Mouse (Mus musculus): Measurements from ENCODE around the gene Nae1. TPM values are rescaled to one million over a fixed set of nuclear protein-coding genes. Genes with fewer than 3 reads are reported as not detected.
"Not testable (repeated sequence)": the region's sequence is repeated elsewhere in the genome, so short reads cannot be mapped to it uniquely, and the experiment has no call there.

The Nae1 gene
- polyA plus RNA-seq (2015; fragmentation: Nextera tagmentation; extraction: Ambion mirVana): 113 and 115 TPM in 2 replicates

- H3K9ac ChIP-seq: peak within 1 kb of the TSS; percentile 98
- peak within 1 kb of the TSS; percentile 89 for H3K4me3 ChIP-seq
- peak within 1 kb of the TSS; percentile 75 for H3K27ac ChIP-seq
- H3K27me3 ChIP-seq: peaks cover 10% of the 10 kb centered on the region
- H3K4me1 ChIP-seq: peaks cover 27% of the 10 kb centered on the region
- under 1% methylated on average over 66 of the region's 70 CpGs for WGBS
- H3K9me3 ChIP-seq (replicated peaks): no peaks in the 10 kb centered on the region
- peak within 1 kb of the TSS; percentile 74 for H3K4me2 ChIP-seq
- peaks cover 11% of the 10 kb centered on the region for H3K36me3 ChIP-seq (ENCODE audit: poor library complexity, severe bottlenecking)
- peak; percentile 97 for ATAC-seq
Observed at GRCm38 (mm10) chr8:104533971-104534778, at the start of gene Nae1, which contains the start of gene Car7. TSS of gene Nae1 (minus strand) at chr8:104534637. TSS of gene Car7 (plus strand) at chr8:104534689.

- not testable (repeated sequence) for H3K4me2 ChIP-seq; ATAC-seq; H3K27ac ChIP-seq; H3K4me1 ChIP-seq; H3K9ac ChIP-seq; H3K9me3 ChIP-seq (replicated peaks); H3K36me3 ChIP-seq (ENCODE audit: poor library complexity, severe bottlenecking); H3K4me3 ChIP-seq; H3K27me3 ChIP-seq
- 83% methylated on average over 17 of the region's 17 CpGs for whole genome bisulfite sequencing
Observed at GRCm38 (mm10) chr8:104577606-104578005, 43.2 kb upstream of the Nae1 start.

- Histone ChIP-seq H3K9me3 (replicated peaks) (no peaks in the 10 kb centered on the region), H3K36me3 (ENCODE audit: poor library complexity, severe bottlenecking) (no peaks in the 10 kb centered on the region), H3K4me3 (no peak overlapping the region), H3K4me2 (no peak overlapping the region), H3K9ac (no peak overlapping the region), H3K27ac (no peak overlapping the region), H3K27me3 (no peaks in the 10 kb centered on the region), H3K4me1 (no peaks in the 10 kb centered on the region)
- WGBS: 89% methylated on average over 3 of the region's 3 CpGs
- no peak for ATAC-seq
Observed at GRCm38 (mm10) chr8:104576820-104577219, 42.4 kb upstream of the Nae1 start.

GRCm38 (mm10) chr8:104570436-104571343 lies 36.3 kb upstream of the Nae1 start:
- Histone ChIP-seq H3K4me3 (peak overlapping the region; percentile 39), H3K36me3 (ENCODE audit: poor library complexity, severe bottlenecking) (no peaks in the 10 kb centered on the region), H3K4me1 (peaks cover 6% of the 10 kb centered on the region), H3K9ac (peak overlapping the region; percentile 59), H3K4me2 (peak overlapping the region; percentile 72), H3K27ac (no peak overlapping the region), H3K27me3 (0 out of 2 replicates have a peak, but pooled peaks cover under 1% of the 10 kb centered on the region), H3K9me3 (replicated peaks) (no peaks in the 10 kb centered on the region)
- 8% methylated on average over 26 of the region's 26 CpGs for WGBS
- peak; percentile 79 for ATAC-seq

- Histone ChIP-seq H3K36me3 (ENCODE audit: poor library complexity, severe bottlenecking) (no peaks in the 10 kb centered on the region), H3K4me3 (no peak overlapping the region), H3K9ac (no peak overlapping the region), H3K4me1 (peaks cover 6% of the 10 kb centered on the region), H3K27ac (no peak overlapping the region), H3K9me3 (replicated peaks) (no peaks in the 10 kb centered on the region), H3K4me2 (no peak overlapping the region), H3K27me3 (0 out of 2 replicates have a peak, but pooled peaks cover 2% of the 10 kb centered on the region)
- ATAC-seq: no peak
- 52% methylated on average over 1 of the region's 1 CpGs for WGBS
Observed at GRCm38 (mm10) chr8:104569559-104569958, 35.1 kb upstream of the Nae1 start.

- peak; percentile 61 for ATAC-seq
- H3K4me1 ChIP-seq: no peaks in the 10 kb centered on the region; the same call in 1 of the 2 replicates
- H3K9me3 ChIP-seq (replicated peaks): no peaks in the 10 kb centered on the region
- 95% methylated on average over 5 of the region's 5 CpGs for WGBS
- H3K4me3 ChIP-seq: no peak overlapping the region
- H3K36me3 ChIP-seq (ENCODE audit: poor library complexity, severe bottlenecking): no peaks in the 10 kb centered on the region
- no peak overlapping the region for H3K27ac ChIP-seq
- H3K4me2 ChIP-seq: no peak overlapping the region
- 0 out of 2 replicates have a peak, but pooled peaks cover 2% of the 10 kb centered on the region for H3K27me3 ChIP-seq
- H3K9ac ChIP-seq: no peak overlapping the region
Observed at GRCm38 (mm10) chr8:104565457-104565798, 31.0 kb upstream of the Nae1 start.

GRCm38 (mm10) chr8:104564633-104565456 lies 30.4 kb upstream of the Nae1 start:
- Histone ChIP-seq H3K4me1 (no peaks in the 10 kb centered on the region), H3K4me3 (no peak overlapping the region), H3K4me2 (no peak overlapping the region; the same call in 1 of the 2 replicates), H3K9ac (no peak overlapping the region), H3K27ac (no peak overlapping the region), H3K27me3 (0 out of 2 replicates have a peak, but pooled peaks cover 2% of the 10 kb centered on the region), H3K36me3 (ENCODE audit: poor library complexity, severe bottlenecking) (no peaks in the 10 kb centered on the region), H3K9me3 (replicated peaks) (no peaks in the 10 kb centered on the region)
- WGBS: 19% methylated on average over 22 of the region's 22 CpGs
- peak; percentile 93 for ATAC-seq

GRCm38 (mm10) chr8:104560731-104561130 lies 26.3 kb upstream of the Nae1 start:
- Histone ChIP-seq H3K36me3 (ENCODE audit: poor library complexity, severe bottlenecking) (no peaks in the 10 kb centered on the region), H3K27me3 (0 out of 2 replicates have a peak, but pooled peaks cover 2% of the 10 kb centered on the region), H3K9ac (no peak overlapping the region), H3K27ac (no peak overlapping the region), H3K4me2 (no peak overlapping the region), H3K9me3 (replicated peaks) (no peaks in the 10 kb centered on the region), H3K4me3 (no peak overlapping the region), H3K4me1 (no peaks in the 10 kb centered on the region)
- no peak for ATAC-seq

GRCm38 (mm10) chr8:104557226-104557625 lies 22.8 kb upstream of the Nae1 start:
- Histone ChIP-seq H3K9me3 (replicated peaks) (no peaks in the 10 kb centered on the region), H3K4me3 (no peak overlapping the region), H3K4me1 (no peaks in the 10 kb centered on the region), H3K36me3 (ENCODE audit: poor library complexity, severe bottlenecking) (no peaks in the 10 kb centered on the region), H3K27ac (no peak overlapping the region), H3K4me2 (no peak overlapping the region), H3K9ac (no peak overlapping the region), H3K27me3 (no peaks in the 10 kb centered on the region)
- WGBS: 91% methylated on average over 7 of the region's 7 CpGs
- no peak for ATAC-seq

- Histone ChIP-seq H3K9ac (no peak overlapping the region), H3K9me3 (replicated peaks) (no peaks in the 10 kb centered on the region), H3K4me1 (no peaks in the 10 kb centered on the region), H3K36me3 (ENCODE audit: poor library complexity, severe bottlenecking) (no peaks in the 10 kb centered on the region), H3K4me3 (no peak overlapping the region), H3K27ac (no peak overlapping the region), H3K27me3 (no peaks in the 10 kb centered on the region), H3K4me2 (no peak overlapping the region)
- WGBS: 96% methylated on average over 4 of the region's 4 CpGs
- ATAC-seq: no peak
Observed at GRCm38 (mm10) chr8:104555191-104555590, 20.8 kb upstream of the Nae1 start.

- 87% methylated on average over 8 of the region's 8 CpGs for WGBS
Observed at GRCm38 (mm10) chr8:104543440-104544045, 9.1 kb upstream of the Nae1 start.

More at GRCm38 (mm10) chr8:104543440-104544045, 9.1 kb upstream of the Nae1 start:
- no peak overlapping the region for H3K4me2 ChIP-seq
- no peaks in the 10 kb centered on the region for H3K36me3 ChIP-seq (ENCODE audit: poor library complexity, severe bottlenecking)
- H3K9ac ChIP-seq: no peak overlapping the region
- ATAC-seq: no peak
- no peaks in the 10 kb centered on the region for H3K9me3 ChIP-seq (replicated peaks)
- peaks cover 15% of the 10 kb centered on the region for H3K4me1 ChIP-seq
- peaks cover 61% of the 10 kb centered on the region for H3K27me3 ChIP-seq
- H3K4me3 ChIP-seq: no peak overlapping the region
- H3K27ac ChIP-seq: no peak overlapping the region
